Mouse (Mus musculus) forelimb bud, embryonic 11.5 days (tissue): ENCODE measurements at regions not wholly inside any gene's neighbourhood (a gene's known extent, or its start where the extent isn't known, plus 50 kb on each side); places are given as distances from the start of the nearest gene placed in this dataset.

Experiments used
- DNase-seq: peaks from one replicate; pipeline ENCODE4 v3.0.0-alpha.2; 2012; ENCODE audit warnings: low read depth, low spot score

DNA sequence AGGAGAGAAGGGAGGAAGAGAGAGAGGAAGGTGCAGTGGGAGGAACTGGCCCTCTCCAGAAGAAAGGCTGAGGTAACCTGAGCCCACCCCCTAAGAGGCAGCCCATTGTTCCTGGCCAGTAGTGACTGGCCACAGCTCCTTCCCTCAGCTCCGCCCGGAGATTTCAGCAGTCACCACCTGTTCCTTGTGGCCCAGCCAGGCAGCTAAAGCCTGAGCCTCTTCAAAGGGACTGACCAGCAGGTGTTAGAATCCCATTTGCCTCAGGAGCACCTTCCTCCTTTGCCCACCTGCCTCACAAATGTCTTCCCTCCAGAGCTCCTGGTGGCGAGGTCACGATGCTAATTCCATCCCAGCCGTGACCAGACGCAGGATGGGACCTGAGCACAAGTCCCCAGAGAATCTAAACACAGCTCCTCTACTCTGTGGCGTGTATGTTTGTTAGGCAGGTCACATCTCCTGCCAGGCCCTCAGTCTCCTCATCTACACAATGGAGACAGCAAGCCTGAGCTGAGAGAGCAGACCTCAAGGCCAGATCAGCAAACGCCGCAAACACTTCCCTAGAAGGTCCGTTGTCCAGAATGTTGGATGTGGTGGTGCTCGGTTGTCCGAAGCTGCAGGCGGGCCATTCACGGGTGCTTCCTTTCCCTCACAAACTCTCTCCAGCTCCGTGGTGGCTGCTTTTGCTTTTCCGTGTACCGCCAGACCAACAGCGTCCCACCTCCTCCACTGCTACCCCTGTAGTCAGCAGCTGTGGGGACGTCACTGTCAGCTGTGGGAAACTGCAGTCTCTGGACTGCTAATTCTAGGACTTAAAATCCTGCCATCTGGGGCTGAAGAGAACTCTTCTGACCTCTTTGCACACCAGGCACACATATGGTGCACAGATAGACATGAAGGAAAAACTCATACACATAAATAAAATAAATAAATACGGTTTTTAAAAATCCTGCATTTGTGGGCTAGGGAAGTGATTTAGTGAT lies 145.8 kb upstream of the Rad23b start:
- DNase-seq = peak; percentile 56

- no peak for DNase-seq
Observed at GRCm38 (mm10) chr4:55206226-55206625, 143.6 kb upstream of the Rad23b start.

DNA sequence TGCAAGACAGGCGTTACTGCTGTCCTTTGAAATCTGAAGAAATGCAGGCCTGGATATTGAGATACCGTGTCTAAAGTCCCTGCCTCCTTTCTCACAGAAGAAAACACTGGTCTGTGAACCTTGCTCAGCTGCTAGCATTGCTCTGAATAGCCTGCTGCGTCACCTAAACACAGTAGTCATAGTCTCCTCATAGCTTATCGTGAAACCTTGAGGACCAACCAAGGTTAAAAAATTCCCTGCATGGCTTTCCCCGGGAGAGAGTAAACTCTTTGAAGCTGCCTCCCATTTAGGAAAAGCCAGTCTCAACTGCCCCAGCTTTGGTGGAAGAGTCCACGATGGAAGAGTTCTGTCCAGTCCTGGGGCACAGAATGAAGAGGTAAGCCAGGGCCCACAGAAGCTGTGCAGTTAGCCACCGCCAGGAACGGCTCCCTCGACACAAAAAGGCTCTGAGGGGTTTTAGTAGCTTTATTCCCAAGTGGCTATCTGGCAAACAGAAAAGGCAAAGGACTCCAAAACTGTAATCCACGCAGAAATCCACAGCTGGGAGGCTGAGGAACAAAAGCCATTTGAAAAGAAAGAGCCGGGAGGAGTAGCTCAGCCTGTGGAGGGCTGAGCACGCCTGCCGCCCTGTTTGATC lies 142.0 kb upstream of the Rad23b start:
- no peak for DNase-seq

- peak; percentile 31 for DNase-seq
Observed at GRCm38 (mm10) chr4:55208386-55209345, 141.2 kb upstream of the Rad23b start.

DNA sequence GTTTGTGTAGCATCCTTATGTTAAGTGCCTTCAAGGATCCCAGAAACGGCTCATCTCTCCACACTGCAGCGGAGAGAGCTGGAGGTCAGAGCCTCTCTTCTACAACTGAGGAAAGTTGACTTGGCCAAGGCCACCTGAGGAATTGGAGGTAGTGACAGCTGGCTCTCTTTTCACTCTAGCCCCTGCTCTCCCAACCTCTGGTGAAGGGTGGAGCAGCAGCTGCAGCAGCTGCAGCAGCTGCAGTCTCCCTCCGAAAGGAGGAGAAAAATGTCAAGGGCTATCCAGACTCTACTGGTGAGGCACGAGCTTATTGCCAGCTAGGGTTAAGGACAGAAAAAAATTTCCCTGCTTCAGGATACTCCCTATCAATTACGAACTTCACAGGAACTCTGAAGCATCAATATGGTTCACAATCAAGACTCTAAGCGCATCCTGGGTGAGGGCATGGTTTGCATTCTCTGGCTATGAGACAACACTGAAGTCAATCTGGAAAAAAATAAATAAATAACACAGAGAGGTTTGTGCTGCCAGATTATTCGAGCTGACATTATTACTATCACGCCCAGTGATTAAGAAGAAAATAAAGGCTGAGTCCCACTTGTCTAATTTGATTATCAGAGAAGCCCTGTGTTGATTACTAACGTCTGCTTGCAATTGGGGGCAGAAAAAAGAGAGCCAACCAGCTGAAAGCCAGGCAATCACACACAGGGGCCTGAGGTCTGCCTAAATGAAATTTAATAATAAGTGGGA lies 134.2 kb upstream of the Rad23b start:
- DNase-seq = no peak

GRCm38 (mm10) chr4:55216175-55216545 lies 133.7 kb upstream of the Rad23b start:
- DNase-seq = no peak

- no peak for DNase-seq
Observed at GRCm38 (mm10) chr4:55225766-55226165, 124.1 kb upstream of the Rad23b start.

GRCm38 (mm10) chr4:55227394-55227793 lies 122.4 kb upstream of the Rad23b start:
- DNase-seq = no peak

- DNase-seq = peak; percentile 36
Observed at GRCm38 (mm10) chr4:55231522-55231921, 118.3 kb upstream of the Rad23b start.

DNA sequence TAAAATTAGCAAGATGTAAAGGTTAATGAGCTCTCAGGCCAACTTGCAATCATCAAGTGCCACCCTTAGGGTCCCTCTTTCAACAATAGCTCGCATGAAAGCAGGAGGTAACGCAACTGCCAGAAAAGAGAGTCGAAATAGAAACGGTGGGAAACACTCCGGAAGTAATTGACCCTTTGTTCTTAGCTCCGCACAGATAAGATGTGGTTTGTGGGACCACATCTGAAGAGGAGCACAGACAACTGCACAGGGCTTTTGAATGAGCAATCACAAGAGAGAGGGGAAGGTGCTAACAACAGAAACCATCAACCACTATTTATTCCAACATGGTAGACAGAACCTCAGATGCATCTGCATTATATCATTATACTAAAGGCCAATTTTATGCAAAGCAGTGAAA lies 112.0 kb upstream of the Rad23b start:
- DNase-seq = no peak

- DNase-seq = peak; percentile 79
Observed at GRCm38 (mm10) chr4:55240450-55240849, 109.4 kb upstream of the Rad23b start.

- no peak for DNase-seq
Observed at GRCm38 (mm10) chr4:55242331-55242730, 107.5 kb upstream of the Rad23b start.

DNA sequence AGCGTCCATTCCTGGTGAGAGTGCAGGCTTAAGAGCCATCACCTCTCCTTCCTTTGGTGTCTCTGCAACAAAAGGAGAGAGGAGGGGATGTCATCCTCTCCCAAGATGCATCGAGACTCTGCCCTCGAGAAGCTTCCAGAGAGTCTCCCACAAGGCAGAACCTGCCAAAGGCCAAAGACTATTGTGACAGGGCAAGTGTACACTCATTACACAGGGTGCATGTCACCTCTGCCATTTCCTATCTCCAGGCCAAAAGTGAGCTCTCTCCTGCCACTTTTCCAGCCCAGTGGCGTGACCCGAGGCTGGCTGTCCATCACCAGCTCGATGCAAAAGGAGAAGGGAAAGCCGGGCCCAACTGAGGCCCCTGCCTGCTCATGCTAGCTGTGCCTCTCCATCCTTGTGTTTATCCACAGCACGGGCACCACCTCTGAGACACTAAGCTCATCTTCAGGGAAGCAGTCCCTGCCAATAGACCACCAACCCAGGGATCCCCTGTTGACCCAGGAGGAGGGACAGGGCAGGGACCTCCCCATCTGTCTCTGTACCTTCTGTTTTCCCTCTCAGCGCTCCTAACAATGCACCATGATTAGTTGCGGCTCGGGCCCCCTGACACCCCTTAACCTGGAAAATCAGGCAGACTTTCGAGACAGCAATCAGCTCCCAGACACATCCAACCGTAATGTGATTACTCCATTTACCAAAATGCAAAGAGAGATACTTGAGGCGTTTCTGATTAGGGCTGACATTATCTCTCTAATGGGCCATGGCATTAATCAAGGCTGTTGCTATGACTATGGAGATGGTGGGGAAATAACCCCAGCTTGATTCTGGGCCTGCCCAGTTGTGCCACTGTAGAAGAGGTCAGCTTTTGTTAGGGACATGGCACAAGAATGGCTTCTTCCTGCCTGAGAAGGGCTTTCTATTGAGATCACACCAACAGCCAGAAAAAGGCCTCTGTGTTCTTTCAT lies 106.5 kb upstream of the Rad23b start:
- no peak for DNase-seq

DNA sequence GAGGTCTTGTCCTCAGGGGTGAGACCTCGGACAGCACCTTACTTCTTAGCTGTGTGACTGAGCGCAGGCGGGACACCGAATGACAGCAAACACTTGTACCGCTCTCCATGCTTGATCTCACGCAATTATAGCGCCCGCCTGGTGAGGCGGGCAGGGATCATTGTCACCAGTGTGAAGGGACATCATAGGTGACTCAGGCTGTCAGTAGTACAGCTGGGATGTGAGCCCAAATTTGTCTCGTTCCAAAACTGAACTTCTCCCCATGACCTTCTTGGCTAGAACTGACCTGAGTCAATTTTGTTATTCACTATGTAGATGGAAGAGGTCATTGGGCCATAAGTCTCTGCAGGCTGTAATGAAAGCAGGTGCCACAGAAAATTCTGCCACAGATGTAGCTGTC lies 104.1 kb upstream of the Rad23b start:
- DNase-seq = no peak

DNA sequence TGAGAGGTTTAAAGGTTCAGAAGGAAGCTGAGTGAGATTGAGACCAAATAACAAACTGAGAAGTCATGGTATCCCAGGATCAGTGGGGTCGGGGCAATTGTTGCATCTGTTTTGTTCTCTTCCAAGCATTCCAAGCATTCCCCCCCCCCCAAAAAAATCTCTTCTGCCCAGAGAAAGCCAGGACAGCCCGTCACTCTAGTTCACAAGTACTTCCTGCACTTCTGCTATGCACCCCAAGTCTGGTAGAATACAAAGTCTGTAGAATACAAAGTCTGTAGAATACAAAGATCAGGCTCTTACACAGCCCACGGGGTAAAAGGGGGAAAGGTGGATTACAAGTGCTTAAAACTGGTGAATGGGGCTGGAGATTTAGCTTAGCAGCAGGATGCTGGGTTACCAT lies 99.5 kb upstream of the Rad23b start:
- no peak for DNase-seq

DNA sequence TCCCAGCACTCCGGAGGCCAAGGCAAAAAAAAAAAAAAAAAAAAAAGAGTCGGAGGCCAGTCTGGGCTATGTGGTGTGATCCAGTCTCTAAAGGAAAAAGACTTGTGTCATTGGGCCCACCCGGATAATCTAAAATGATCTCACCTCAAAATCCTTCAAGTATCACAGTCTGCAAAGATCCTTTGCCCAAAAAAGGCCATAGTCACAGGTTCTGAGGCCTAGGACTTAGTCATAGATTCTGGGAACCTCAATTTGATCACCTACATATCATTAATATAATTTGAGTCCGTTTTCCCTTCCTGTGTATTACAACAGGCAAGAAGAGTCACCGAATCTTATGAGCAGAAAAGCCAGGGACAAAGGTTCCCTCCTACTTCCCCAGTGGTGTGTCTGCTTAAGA lies 98.3 kb upstream of the Rad23b start:
- no peak for DNase-seq

DNA sequence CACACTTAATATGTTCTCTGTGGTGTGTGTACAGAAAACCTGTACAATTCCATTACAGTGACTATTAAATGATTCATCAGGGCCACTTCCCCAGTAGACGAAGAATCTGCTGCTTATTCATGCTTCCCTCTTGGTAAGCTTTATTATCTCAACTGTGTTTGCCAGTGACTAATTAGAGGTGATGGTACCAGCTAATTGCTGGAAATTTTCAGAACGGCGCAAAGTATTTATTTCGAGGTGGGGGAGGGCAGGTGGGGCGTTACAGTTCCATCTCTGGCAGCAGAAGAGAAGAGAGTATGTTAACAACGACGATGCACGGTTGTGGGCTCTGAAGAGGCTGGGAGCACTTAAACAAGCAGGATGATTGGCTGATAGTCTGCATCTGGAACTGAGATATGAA lies 96.1 kb upstream of the Rad23b start:
- DNase-seq = no peak

DNA sequence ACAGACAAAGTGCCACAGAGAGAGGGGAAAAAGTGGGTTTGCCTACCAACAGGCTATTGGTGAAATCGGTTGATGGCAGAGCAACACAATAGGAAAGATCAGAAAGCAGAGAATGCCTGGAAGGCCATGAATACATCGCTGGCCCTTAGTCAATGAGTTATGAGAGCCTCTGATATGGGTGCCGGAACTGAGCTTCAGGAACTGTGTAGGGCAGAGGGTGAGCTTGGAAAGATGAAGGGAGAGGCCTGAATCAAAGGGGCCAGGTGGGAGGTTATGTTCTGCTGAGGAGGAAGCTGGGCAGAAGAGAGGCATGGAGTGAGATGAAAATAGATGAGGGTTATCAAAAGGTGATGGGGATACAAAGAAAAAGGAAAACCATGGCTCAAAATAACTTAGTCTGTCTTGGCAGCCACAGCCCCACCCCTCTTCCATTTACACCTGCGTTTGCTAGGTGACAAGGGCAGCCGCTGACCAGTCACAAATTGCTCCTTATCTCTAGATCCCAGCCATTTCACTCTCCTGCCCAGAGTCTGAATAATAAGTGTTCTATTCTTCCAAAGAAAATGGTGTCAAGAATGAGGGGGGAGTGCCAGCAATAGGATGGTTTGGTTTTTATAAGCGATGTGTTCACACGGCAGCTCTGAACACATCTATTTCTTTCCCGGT lies 77.7 kb upstream of the Rad23b start:
- DNase-seq = no peak

DNA sequence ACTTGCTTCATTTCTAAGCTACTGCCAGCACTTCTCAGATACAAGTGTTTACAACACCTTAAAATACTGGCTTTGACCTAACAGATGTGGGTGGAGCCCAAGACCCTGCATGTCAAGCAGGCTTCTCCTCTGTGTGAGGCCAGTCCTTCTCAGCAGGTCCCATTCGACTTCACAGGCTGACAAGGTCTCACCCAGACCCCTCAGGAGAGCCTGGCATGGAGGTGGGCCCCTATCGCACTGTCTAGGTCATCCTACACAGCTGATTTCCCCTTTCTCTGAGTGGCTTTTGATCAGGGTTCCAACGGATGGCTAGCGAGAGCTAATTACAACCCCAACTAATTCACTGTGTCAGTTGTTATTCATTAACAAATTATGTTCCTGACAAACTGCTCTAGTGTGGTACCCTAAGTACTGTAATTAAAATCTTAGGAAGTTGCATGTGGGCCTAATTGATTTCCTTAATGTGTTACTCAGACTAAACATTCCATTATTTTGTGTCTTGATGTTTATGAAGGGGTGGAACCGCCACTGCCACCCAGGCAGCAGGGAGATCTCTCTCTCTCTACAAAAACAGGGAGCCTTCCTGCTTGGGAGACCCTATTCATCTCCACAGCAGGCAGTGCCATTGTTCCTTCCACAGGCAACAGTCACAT lies 73.4 kb upstream of the Rad23b start:
- no peak for DNase-seq
